Mouse (Mus musculus): ENCODE results near the gene Cstf1. TPM values are rescaled to one million over a fixed set of nuclear protein-coding genes. Genes with fewer than 3 reads are reported as not detected.

Gene Cstf1
- total RNA-seq (2021) = 10 to 100 TPM; 20.4 to 23.4 TPM
- long read RNA-seq, experiment 1, transcript Cstf1-201 (6 exons, 3,451 nt) = major isoform, 33 of 44 reads
- long read RNA-seq, experiment 1, partial matches to known transcripts = 2 of 44 reads
- long read RNA-seq, experiment 1, other reads (novel, unspliced or antisense) = 9 of 44 reads
- long read RNA-seq, experiment 2, transcript Cstf1-201 (6 exons, 3,451 nt) = major isoform, 24 of 34 reads
- long read RNA-seq, experiment 2, partial matches to known transcripts = 5 of 34 reads
- long read RNA-seq, experiment 2, other reads (novel, unspliced or antisense) = 5 of 34 reads

DNA sequence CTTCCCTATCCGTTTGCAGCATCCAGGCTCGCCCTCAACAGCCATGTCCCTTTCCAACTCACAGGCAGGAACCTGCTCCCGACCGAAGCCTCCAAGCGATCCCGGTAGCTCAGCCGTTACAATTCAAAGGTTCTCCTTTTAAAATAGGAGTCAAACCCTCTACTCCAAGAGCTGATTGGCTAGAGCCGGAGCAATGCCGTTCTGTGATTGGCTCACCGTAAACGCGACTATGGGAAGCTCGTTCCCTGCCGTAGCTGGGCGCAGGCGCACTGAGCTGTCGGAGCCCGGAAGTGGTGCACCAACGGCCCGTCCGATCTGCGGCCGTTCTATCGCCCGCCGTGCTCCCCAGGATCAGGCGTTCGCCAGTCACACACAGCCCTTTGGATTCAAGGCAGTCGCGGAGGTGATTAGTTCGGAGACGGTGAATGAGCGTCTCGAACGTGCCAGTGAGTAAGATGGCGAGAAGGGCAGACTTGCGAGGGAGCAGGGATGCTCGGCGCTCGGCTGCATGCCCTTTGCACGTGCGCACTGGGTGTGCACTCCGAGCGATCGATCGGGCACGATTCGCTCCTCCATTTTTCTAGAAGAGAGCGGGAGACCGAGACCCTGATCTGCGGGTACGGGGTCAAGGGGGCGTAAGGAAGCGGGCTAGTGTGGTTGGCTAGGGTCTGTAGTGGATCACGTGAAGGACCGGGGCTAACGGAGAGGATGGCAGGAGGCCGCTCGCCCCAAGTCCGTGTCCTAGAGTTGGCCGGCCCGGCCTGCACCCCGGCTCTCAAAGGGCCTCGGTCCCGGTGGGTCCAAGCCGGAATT is at the start of gene Cstf1, which contains the start of gene Aurka:
Gene Cstf1, plus strand, starts transcription at position 271 of the 813 bp plus-strand sequence.
Gene Aurka, minus strand, starts transcription at position 125 of the 813 bp plus-strand sequence.
- peak; percentile 91 to 96 for DNase-seq (ENCODE audit: low spot score in 2 of 2)

DNA sequence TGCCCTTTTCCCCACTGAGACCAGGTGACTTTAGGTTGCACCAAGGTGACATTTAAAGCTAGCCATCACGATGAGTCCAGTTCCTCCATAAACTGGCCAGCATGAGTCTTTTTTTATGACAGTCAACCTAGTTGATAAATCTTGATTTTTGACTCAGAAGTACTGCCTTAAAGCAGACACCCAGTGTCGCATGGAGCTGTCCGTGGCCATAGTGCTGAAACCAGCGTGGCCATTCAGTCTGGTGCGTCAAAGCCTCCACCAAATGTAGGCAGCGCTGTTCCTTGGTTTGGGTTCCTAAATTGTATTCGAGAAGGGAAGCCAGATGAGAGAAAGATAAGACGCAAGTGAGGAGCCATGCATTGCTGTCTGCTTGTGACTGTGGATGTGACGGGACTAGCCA is 49.6 kb upstream of the Cstf1 start:
- no peak for DNase-seq (ENCODE audit: low spot score in 2 of 2)

DNA sequence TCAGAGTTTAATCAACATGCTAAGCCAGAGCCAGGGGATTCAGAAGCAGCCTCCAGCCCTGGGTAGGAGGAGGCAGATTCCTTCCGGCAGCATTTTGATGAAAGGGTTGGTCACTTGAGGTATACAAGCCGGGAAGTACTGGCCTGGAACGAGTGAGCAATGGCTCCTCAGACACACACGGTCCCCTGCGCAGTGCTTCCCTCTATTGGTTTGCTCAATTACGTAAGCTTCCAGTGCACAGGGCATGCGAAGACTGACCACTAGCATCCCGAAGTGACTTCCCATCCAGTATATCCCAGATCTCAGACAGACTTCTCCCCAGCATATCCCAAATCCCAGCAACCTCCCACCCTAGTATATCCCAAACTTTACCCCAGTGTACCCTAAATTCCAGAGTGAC is 42.2 kb upstream of the Cstf1 start:
- no peak for DNase-seq (ENCODE audit: low spot score in 2 of 2)

GRCm38 (mm10) chr2:172329179-172329578 is 41.3 kb upstream of the Cstf1 start:
- peak; percentile 83 for DNase-seq (ENCODE audit: low spot score in 2 of 2)

- DNase-seq (ENCODE audit: low spot score in 2 of 2) = no peak
These were observed 32.1 kb upstream of the Cstf1 start for GRCm38 (mm10) chr2:172338206-172338942.

DNA sequence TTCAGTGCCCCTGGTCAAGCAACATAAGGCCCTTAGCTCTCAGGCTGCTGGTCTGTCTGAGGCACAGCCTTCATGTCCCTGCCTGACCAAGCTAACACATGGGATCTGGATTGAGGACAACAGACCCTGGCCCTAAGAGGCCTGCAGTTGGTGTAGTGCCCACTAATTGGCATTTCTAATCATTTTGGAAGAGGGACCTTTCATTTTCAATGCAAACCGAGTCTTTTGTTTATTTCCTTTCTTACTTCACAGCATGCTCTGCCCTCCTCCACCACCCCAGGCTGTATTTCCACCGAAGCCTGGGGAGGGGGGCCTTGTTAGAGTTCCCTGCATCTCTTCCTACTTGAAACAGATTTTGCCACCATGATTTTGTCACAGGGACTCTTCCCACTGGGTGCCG is 29.5 kb upstream of the Cstf1 start:
- no peak for DNase-seq (ENCODE audit: low spot score in 2 of 2)

DNA sequence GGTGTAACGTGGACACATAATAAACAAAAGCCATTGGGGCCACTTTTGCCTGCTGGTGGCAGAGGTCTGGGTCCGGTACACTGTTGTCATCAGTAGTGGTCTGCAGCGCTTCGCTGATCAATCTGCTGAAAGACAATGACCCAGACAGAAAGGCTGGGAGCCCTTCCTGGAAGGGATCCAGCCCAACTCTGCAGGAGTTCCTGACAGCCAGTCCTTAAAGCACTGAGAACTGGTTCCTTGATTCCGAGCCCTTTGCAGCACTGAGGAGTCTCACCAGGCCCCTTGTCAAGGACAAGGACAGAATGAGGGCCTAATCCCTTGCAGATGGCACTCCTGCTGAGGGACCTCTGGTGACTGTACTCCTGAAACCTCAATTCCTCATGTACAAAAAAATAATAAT is 28.9 kb upstream of the Cstf1 start:
- DNase-seq (ENCODE audit: low spot score in 2 of 2) = no peak

DNA sequence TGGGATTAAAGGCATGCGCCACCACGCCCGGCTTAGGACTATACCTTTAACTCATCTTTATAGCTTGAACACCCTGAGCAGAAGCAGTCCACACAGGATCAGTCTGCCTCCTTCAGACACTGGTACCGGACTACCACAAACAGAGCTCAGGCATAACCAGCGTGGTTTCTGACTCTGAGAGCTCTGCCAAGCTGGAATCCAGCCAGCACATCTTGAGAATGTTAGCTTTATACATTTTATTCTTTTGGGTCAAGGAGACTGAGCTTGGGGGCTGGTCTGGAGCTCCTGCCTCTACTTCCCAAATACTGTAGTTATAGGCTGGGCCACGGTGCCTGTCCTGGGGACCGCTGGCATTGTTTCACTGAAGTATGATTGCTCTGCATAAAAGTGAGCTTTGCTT is 26.7 kb upstream of the Cstf1 start:
- no peak for DNase-seq (ENCODE audit: low spot score in 2 of 2)

DNA sequence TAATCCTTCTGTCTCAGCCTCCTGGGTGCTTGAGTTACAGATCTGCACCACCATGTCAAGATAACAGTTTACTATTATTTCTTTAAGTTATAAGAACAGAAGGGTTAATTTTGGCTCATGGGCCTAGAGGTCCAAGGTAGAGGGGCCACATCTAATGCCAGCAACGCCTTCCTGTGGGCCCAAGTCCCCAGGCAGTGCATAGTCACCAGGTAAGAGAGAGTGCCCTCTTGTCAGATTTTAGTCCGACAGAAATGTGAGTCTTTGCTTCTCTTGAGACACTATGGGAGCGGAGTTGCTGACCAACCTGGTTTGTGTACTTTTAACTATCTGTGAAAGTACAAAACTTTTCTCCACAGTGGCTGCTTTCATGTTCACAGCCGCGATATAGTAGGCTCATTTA is 25.8 kb upstream of the Cstf1 start:
- no peak for DNase-seq (ENCODE audit: low spot score in 2 of 2)

DNA sequence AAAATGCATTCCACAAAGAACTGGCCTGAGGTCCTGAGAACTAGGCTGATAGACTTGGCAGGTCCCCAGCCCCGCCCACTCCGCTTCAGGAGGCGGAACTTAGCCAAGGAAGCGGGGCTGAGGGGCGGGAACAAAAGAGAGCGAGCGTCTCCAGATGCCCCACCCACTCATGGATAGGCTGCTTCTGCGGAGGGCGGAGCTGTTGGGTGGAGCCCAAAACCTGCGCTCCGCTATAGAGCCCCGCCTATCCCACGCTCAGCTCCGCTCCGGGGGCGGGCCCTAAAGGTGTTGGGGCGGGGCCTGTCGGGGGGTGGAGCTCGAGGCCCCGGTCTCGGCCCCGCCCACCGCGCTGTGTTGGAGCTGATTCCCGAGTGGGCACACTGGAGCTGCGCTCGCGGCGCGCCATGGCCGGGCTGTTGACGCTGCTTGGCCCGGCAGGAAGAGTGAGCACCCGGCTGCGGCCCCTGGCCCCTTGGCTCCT is 25.2 kb upstream of the Cstf1 start, which contains the start of gene Fam210b:
Gene Fam210b, plus strand, starts transcription at position 308 of the 481 bp plus-strand sequence.
- peak; percentile 88 to 93 for DNase-seq (ENCODE audit: low spot score in 2 of 2)

DNA sequence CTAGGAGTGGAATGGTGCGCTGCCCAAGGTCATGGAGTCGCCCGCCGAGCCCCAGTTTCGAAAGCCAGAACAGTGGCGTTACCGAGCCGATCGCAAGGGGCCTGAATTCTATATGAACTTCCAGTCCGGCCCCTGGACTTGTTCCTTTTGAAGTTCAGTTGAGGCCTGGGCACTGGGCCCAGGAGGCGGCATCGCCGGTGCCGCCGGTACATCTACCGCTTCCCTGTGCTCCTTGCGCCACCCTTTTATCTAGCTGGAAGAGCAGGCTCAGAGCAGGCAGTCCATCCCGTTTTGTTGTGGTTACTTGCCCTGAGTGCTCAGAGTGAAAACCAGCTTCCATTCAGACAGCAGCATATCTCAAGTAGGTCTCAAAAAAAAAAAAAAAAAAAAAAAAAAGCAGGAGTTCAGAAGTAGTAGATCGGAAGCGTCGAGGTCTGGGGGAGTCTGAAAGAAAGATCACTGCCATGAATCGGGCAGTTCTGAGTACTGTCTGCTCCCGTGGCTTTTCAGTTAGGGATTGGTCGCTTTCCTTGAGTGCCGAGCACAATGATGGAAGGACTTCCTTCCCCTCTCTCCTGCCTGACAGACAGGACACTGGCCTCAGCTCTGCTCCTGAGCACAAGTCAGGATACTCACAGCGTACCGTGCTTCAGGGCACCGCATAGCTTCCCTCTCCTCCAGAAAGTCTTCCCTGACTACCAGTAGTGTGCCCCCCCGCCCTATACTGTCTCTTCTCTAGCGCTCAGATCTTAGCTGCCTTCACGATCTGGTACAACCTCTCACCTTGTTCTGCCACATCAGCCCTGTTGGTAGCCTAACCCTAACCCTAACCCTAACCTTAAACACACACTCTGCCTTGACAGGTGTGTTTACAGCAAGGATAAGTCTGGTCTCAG is 24.2 kb upstream of the Cstf1 start:
- peak; percentile 16 to 27 for DNase-seq (ENCODE audit: low spot score in 2 of 2)

DNA sequence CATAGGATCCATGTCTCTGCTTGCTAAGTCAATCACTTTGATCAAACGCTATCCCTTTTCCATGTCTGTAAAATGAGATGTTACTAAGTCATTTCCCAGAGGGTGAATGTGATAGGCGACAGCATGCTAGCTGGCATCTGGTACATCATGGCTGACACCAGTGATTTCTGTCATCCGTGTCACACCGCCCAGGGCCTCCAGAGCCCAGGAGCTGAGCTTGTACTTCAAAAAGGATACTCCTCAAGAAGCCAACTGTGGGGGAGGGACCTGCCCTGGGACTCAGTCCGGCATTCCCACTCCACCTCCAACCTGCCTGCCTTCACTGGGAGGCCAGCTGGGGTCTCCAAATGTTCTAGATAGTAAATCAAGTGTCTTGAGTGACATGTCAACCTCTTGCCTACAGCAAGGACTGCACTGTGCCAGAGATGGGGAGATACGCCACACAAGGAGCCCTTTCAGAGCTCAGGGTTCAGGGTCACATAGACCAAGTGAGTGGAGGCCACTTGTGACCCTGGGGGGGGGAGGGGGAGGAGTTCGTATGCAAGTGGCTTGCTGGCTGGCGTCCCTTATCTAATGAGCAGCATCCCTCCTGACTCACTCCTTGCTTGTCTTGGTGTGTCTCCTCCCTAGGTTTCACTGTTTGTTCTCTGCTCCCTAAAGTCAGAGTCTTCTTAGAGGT is 23.4 kb upstream of the Cstf1 start:
- DNase-seq (ENCODE audit: low spot score in 2 of 2) = no peak

- DNase-seq (ENCODE audit: low spot score in 2 of 2) = no peak
These were observed 22.1 kb upstream of the Cstf1 start for GRCm38 (mm10) chr2:172348297-172348950.

GRCm38 (mm10) chr2:172349776-172350175 is 20.7 kb upstream of the Cstf1 start:
- no peak for DNase-seq (ENCODE audit: low spot score in 2 of 2)

- DNase-seq (ENCODE audit: low spot score in 2 of 2) = no peak
These were observed 19.7 kb upstream of the Cstf1 start for GRCm38 (mm10) chr2:172350773-172351172.

GRCm38 (mm10) chr2:172353218-172353617 is 17.3 kb upstream of the Cstf1 start:
- DNase-seq (ENCODE audit: low spot score in 2 of 2) = no peak

DNA sequence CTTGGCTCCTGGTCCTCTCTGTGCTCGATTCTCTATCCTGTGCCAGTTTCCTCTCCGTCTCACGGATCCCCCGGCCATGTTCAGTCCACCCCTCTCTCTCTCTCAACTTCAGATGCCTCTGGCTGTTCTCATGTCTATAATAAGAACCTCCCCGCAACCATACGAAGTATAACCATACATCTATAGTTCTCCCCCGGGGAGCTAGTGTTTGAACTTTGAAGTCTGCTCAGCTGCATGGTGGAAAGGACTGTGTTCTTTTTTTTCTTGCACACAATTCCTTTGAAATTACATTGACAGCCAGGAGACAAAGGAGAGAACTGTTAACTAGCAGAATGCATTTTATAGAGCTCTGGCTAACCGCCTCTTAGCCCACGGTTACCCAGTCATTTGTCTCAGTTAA is 15.7 kb upstream of the Cstf1 start:
- no peak for DNase-seq (ENCODE audit: low spot score in 2 of 2)

- no peak for DNase-seq (ENCODE audit: low spot score in 2 of 2)
These were observed 14.6 kb upstream of the Cstf1 start for GRCm38 (mm10) chr2:172355833-172356232.

GRCm38 (mm10) chr2:172363176-172363575 is 7.3 kb upstream of the Cstf1 start:
- DNase-seq (ENCODE audit: low spot score in 2 of 2) = no peak

Measured in left cerebral cortex, adult 18-20 months (tissue).